Mouse (Mus musculus) frontal cortex, postnatal 10 days (tissue): ENCODE data around the gene Gpatch2l.

ENCODE experiments used
- DNase-seq, 2 experiments: peaks; one replicate each; pipeline ENCODE4 v3.0.0; 2022; ENCODE audit warnings: low spot score in 2 of 2, mixed read lengths in 1 of 2

Gpatch2l gene

DNA sequence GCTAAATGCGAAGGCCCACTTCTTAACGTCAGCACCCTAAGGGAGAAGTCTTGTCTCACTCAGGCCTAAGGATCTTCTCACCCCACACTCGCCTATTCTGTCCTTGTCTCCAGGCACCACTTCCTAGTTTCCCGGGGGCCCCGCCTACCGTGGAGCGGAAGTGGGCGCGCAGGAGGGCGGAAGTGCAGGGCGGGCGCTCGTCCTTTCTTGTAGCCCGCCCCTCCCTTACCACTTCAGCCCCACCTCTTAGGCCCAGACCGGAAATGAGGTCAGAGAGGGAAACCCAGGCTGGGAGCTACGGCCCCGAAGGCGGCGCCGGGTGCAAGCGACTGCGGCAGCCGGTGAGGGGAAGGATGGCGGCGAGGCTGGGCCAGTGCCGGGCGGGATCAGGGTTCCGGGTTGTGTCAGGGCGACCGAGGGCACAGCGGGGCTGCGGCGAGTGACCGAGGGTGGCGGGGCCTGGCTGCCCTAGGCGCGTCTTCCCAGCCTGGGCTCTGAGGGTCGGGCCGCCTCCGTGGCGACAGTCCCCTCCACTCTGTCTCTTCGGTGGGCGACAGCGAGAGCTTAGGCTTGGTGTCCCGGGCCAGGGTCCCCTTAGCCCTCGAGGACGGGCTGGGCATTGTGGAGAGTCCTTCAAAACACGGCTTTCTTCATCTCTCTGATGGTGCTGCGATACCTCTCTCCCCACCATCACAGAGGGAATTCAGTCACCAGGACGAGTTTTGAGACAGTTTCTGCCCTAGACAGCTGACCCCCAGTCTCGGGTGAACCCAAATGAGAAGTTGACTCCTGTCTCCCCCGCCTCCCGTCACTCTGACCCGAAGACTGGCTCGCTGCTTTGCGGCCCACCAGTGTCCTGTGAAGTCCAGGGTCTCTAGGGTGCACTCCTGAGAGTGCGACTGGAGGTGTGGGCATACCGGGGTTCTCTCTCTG lies at the start of gene Gpatch2l:
Gene Gpatch2l (plus strand): TSS at position 255 of the 933 bp plus-strand sequence.
- peak; percentile 92 to 93 for DNase-seq

GRCm38 (mm10) chr12:86192036-86192449 lies 49.6 kb upstream of the Gpatch2l start:
- peak; percentile 27 to 39 for DNase-seq

- no peak for DNase-seq
These were observed 44.7 kb upstream of the Gpatch2l start for GRCm38 (mm10) chr12:86196944-86197343.

DNA sequence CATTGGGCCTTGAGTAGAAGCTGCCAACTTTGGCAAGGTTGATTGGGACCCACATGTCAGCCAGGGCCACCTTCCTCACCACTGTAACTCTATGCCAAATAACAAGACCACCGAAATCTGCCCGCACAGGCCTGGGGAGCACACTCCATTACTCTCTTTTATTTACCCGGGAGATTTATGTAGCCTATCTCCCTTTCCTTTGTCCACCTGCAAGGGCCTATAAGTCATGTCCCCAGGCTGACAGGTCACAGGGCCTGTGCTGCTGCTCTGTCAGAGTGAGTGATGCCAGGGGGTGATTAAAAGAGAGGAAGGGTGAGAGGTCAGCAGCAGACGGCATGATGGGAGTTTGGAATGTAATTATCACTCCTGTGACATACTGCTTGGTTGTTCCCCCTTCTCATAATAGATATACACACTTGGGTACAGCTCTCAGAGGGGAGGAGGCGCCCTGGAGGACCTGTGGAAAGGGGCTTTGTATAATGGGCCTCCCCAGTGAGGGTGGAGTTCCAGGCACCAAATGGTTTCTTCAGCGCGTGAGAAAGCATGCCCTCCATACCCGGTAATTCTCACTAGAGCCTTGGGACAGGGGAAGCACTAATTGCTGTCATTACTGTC lies 38.1 kb upstream of the Gpatch2l start:
- DNase-seq = no peak

DNA sequence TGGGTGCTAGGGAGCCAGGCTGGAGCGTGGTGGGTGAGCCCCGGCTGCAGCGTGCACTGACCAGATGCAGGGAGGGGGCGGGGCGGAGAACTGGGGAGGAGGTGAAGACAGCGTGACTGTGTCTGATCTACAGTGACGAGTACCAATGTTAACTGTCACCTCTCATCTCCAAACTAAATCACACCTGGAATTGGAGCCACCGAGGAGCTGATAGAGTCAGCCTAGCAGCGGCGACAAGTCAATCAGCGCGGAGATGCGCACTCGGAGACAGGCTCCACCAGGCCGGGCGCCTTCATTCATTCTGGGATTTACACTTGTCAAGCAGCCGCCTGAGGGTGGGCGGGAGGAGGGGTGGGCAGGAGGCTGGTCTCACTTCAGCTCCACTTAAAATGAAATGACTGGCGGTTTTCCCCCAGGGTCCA lies 30.5 kb upstream of the Gpatch2l start:
- DNase-seq = no peak

DNA sequence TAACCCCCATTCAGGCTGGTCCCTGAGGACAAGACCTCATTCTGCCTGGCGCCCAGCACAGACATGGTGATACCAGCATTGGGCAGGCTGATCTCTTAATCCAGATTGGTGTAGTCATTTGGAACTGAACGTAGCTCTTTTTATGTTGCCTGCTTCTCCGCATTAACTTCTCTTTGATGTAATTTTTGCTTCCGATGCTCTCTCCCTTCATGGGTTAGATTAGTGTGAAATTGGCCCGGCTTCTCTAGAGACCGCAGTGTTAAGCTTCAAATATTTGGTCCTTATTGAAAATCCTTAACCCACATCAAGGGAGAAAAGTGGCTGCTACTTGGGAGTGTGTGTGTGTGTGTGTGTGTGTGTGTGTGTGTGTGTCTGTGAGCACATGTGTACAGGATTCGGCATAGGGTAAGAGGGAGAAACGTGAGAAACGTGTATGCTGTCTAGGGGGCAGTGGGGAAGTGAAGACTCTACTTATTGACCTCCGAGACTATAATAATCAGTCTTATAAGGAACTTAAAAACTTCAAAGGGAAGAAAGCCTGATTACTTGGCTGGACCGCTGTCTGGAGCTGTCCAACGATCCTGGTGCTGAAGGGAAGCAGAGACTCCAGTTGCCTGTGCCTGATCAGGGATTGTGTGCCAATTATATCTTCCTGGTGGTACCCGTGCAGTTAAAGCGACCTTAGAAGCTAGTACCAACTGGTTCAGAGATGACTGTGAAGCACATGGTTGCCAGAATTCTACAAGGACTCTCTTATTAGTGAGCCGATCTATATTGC lies 28.8 kb upstream of the Gpatch2l start:
- no peak for DNase-seq

DNA sequence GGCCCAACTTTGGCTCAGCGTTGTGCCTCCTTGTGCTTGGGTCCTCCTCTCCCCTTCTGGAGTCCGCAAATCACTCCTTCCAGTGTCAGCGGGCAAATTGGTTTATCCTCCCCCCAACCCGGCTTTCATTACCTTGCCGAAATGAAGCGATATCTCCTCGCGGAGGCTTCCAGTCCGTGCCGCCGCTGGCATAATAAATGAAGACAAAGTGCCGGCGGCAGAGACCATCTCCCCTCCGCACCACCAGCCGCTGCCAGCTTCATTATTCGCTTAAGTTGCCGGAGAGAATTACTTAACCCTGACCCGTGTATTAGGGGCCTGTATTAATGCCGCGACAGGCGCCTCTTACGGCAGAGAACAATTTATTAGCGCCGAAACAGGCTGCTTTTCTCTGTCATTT lies 27.5 kb upstream of the Gpatch2l start:
- DNase-seq = no peak

DNA sequence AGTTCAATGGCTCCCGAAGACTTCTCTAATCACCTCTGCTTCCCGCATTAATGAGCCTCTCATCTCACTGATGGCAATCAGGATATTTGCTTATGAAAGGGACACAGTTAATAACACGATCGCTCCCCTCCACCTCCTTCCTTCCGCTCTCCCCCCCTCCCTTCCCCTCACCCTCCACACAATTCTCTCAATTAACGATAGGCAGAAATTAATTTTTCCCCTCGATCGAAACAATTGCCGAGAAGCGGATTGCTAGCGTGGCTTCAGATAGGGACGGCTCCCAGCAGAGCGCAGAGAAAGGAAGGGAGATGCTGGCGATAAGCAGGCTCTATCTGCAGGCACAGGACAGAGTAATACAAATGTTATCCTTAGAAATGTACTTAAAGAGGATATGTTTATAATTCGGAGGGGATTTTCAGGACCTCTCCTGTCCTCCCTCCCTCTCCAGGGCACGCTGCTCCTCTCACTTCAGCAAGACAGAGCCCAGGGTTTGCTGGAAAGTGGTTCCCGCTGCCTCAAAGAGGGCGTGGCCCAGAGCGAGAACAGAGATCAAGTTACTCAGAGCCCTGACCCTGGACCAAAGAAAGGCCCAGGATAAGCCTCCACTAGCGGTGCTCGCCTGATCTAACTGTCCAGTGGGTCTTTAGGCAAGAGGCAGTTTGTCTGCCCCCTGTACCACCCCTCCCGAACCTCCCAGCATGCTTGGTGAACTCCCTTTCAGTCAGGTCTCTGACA lies 24.8 kb upstream of the Gpatch2l start:
- DNase-seq = no peak

DNA sequence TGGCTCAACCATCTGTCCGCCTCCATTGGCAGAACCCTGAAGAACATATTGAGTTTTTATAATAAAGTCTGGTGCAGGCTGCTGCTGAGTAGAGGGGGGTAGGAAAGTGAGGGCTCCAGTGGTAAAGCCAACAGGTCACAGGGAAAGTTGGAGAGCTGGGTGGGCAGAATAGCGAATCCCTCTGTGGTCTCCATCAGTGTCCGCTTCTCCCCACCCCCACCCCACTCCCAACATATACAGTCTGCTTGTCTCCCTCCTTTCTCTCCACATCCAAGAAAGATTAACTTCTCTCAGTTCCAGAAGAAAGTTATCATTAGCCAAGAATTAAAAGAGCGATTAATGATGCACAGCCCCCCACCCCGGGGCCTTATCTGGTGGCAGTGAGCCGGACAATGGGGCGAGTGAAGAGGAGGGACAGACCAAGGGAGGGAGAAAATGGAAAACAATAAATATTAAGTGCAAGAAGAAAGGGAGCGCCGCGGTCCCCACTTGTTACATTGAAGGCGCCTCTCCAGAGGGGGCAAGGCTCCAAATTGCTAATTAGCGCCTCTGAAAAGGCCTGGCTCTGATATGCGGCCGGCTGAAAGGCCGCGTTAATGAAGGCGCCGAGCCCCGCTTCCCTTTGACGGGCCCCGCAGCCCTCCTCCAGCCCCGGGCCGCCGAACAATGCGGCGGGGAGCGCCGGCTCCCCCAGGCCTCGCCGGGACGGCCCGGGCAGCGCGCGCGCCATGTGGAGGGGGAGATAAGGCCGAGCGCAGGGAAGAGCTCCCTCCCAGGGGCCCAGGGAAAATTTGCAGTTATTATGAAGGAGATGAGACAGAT lies 21.2 kb upstream of the Gpatch2l start:
- DNase-seq = no peak

DNA sequence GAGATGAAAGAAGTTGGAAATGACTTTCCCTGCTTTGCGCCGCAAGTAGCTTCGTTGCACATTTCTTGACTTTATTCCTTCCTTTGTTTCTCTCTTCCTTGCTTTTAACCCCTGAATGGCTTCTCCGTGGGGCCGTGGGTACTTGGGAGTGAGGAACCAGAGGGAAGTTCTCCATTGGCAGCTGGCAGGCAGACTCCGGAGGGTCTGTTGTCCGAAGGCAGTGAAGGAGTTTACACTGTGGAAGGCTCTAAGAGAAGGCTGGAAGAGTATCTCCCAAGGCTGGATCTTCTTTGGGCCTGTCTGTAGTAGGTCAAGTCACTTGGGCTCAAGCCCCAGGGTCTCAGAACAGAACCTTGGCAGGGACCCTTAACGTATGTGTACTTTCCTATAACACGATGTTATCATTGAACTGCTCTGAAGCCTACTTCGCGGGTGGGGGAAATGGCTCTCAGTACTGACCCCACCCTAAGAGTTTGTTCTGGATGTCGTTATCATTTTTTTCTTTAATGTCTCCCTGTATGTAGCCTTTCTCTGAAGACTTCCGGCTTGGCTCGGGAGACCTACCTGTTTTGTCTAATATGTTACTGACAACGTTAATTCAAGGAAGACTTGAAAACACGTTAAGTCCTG lies 20.5 kb upstream of the Gpatch2l start:
- no peak for DNase-seq

DNA sequence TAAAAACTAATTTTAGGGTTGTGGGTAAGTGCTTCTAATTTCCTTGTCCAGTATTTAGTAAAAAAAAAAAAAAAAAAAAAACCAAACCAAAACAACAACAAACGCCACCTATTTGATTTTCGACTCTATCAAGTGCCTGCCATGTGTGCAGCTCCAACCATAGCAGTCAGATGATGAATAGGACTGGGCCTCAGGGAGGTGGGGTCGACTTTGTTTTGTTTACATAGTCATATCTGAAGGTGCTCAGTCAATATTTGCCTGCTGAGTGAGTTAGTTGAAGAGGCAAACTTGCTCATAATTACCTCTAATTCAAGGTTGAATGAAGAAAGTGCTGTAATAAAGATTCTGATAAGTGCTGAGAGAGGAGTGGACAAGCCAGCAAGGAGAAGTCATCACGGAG lies 7.4 kb upstream of the Gpatch2l start:
- no peak for DNase-seq

DNA sequence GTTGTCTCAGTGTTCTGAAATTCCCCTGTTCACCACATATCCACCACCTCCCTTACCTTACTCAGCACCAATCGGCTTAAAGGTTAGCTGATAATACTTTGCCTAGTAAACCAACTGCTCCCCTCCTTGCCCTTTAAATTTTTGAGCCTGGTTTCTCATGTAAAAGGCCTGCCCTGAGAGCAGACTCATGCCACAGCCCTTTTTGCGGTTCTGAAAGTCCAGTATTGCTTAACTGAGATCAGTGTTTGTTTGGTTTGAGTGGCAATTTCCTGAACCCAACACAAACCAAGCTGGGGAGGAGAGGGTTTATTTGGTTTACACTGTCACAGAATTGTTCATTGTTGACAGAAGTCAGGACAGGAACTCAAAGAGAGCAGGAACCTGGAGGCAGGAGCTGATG lies 2.9 kb upstream of the Gpatch2l start:
- DNase-seq = no peak

GRCm38 (mm10) chr12:86242563-86242962 lies 905 bp downstream of the Gpatch2l start:
- no peak for DNase-seq

GRCm38 (mm10) chr12:86243936-86244335 lies 2.3 kb downstream of the Gpatch2l start:
- no peak for DNase-seq

GRCm38 (mm10) chr12:86250183-86250582 lies 8.5 kb downstream of the Gpatch2l start:
- no peak for DNase-seq

DNA sequence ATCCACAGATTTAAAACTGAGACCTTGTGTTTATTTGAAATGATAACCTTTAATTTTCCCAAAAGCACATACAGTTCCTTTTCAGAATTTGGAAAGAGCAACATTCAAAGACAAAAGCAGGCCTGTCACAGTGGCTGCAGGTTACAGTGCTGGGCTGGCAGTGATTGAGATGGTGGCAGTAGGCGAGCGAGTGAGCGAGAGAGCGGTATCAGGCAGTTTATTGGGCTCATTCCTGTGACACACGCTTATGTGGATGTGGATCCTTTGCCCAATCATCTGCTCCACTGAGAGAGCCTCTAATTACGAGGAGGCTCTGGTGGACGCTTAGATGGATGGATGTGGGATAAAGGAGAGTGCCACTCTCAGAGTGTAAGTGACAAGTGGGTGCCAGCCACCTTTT lies 13.3 kb downstream of the Gpatch2l start:
- no peak for DNase-seq

DNA sequence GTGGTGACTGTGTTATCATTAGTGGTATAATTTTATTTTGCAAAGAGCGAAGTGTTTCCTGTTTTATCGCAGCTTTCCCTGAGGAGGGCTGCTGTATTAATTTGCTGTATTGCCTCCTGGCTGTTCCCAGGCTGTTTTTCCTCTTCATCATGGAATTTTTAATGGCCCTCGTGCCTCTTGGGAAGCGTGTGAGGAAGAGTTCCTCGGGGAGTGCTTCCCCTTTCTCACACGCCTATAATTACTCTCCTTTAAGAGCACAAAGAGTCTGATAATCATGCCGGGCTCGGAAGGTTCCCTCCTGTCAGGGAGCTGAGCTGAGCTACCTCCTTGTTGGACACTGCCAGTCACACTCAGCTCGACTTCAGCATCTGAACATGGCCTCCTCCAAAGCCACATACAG lies 30.0 kb downstream of the Gpatch2l start:
- DNase-seq = no peak

GRCm38 (mm10) chr12:86274246-86274645 lies 32.6 kb downstream of the Gpatch2l start:
- DNase-seq = no peak

- no peak for DNase-seq
These were observed 34.1 kb downstream of the Gpatch2l start for GRCm38 (mm10) chr12:86275731-86276130.

DNA sequence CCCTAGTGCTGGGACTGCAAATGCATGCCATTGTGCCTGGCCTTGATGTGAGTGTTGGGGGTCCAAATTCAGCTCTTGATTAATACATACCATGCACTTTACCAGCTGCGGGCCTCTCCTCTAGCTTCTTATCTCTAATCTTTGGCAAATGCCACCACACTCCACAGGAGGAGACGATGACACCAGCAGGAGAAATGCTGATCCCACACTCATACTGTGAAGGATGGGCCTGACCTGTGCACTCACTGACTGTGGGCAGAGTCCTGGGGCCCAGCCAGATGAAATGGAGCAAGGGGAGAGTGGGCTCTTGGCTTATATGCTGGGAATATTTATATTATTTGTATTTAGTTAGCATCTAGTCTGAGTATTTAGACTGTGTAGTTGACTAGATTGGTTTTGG lies 34.8 kb downstream of the Gpatch2l start:
- DNase-seq = no peak
